Comparison of ENCODE assay signal across 1 mouse cellular context in genomic region chr4:57105339-57105738, GRCm38 (mm10).
TF ChIP-seq lines count a peak whose summit lies in the region.

No protein-coding gene starts in this region.

TF ChIP-seq in CH12.LX, 34 proteins besides CTCF, POLR2A, EP300 and RAD21:
- TF ChIP-seq ZNF384 (IDR thresholded peaks at IDR 0.05; ENCODE audit: low read depth, low read length) (no peak), USF2 (conservative IDR thresholded peaks at IDR 0.05; ENCODE audit: low read depth, low read length) (no peak), BHLHE40 (IDR thresholded peaks at IDR 0.05; ENCODE audit: low read depth, low read length) (peak; percentile 71), E2F4 (IDR thresholded peaks at IDR 0.05; ENCODE audit: insufficient replicate concordance, low read depth, low read length) (no peak), USF1 (IDR thresholded peaks at IDR 0.05; ENCODE audit: low read depth, low read length) (no peak), MAX (IDR thresholded peaks at IDR 0.05; ENCODE audit: low read length) (no peak), SIN3A (IDR thresholded peaks at IDR 0.05; ENCODE audit: low read length) (no peak), CHD1 (IDR thresholded peaks at IDR 0.05; ENCODE audit: low read depth, low read length) (no peak)
